Mouse (Mus musculus) B cell, adult 67 days (primary cell): ENCODE data around the gene P2ry10. TPM values are rescaled to one million over a fixed set of nuclear protein-coding genes. Genes with fewer than 3 reads are reported as not detected.

ENCODE experiments used
- total RNA-seq, 2 experiments: library from RNA; stranded (reverse); gene quantifications; 4 replicates each; pipeline ENCODE4 v1.2.4; 2023

P2ry10 gene
- total RNA-seq = 100 to 1,000 TPM; 157 to 218 TPM

GRCm38 (mm10) chrX:107088177-107088576 lies at the start of gene P2ry10:
Gene P2ry10 (plus strand): TSS chrX:107088492.

GRCm38 (mm10) chrX:107148681-107149080 lies 60.4 kb downstream of the P2ry10 start, which contains the start of gene P2ry10b:
Gene P2ry10b (plus strand): TSS chrX:107148927.

Other genes with a start within 250 kb of the P2ry10 start
- not detected for gene Rtl3, start 247.8 kb upstream of the P2ry10 start, total RNA-seq
- gene Lpar4, start 167.9 kb upstream of the P2ry10 start, total RNA-seq = not detected
- gene P2ry10b, start 60.4 kb downstream of the P2ry10 start, total RNA-seq = 10 to 100 TPM; 40.3 to 42.3 TPM
- gene Gpr174, start 167.4 kb downstream of the P2ry10 start, total RNA-seq = 10 to 100 TPM; 87.2 to 90.9 TPM